Comparison of ENCODE assay signal across 21 mouse cellular contexts in the genomic region with DNA sequence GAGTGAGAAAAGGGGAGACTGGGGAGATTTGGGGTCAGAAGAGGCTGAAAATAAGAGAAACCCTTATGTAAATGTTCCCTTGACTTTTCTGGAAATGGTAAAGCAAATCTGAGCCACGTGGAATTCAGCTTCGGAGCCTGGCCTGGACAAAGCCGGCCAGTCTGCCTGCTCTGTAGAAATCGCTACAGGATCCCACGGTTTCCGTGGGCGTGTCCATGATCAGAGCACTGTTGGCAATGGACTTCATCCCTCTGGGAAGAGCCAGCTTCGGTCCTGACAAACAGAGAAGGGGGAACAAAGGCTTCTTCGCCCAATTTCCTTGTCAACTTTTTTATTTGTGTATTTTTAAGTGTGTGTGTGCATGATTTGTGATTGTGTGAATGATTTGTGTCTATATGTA.
DNase-seq lines count a peak whose midpoint lies in the region; ATAC-seq and TF ChIP-seq lines count a peak whose summit lies in the region.
"Had no signal": no experiment of that assay in that cellular context is flagged by ENCODE, and none has a peak within 500 bp of the region (broad histone marks: within the 10 kb centered on the region; RNA-seq: fewer than 3 reads in every experiment).

No protein-coding gene starts in this region.

- no peaks in the 10 kb centered on the region for H3K36me3 ChIP-seq in lung, embryonic 14.5 days (ENCODE audit: insufficient read depth)
- H3K36me3 ChIP-seq: embryonic facial prominence, embryonic 15.5 days; forebrain, embryonic 10.5 days; G1E; intestine, embryonic 15.5 days; limb, embryonic 10.5 days; stomach, embryonic 15.5 days had no signal

- no peaks in the 10 kb centered on the region for H3K9me3 ChIP-seq in lung, embryonic 14.5 days (ENCODE audit: low read depth, low read length)
- H3K9me3 ChIP-seq: embryonic facial prominence, embryonic 15.5 days; forebrain, embryonic 10.5 days; G1E; intestine, embryonic 15.5 days; limb, embryonic 10.5 days; megakaryocyte, embryonic 14.5 days; stomach, embryonic 15.5 days had no signal

- H3K4me3 ChIP-seq in lung, embryonic 14.5 days (ENCODE audit: low read depth, low read length) = no peak overlapping the region
- H3K4me3 ChIP-seq: embryonic facial prominence, embryonic 15.5 days; forebrain, embryonic 10.5 days; heart, adult 2 months; intestine, embryonic 15.5 days; limb, embryonic 10.5 days; megakaryocyte, embryonic 14.5 days; stomach, embryonic 15.5 days had no signal

- no peak for TF ChIP-seq CTCF in lung, embryonic 14.5 days (IDR thresholded peaks at IDR 0.05; ENCODE audit: low read depth)

- no peak for ATAC-seq in lung, embryonic 14.5 days (ENCODE audit: insufficient read depth)
- ATAC-seq: forebrain, postnatal 0 days; intestine, embryonic 15.5 days had no signal

- DNase-seq in cerebellum, postnatal 10 days = peak; percentile 54 to 63
- no peak for DNase-seq in cerebellum, adult 11-12 months
- peak; percentile 21 for DNase-seq in heart, postnatal 4 days
- DNase-seq in heart, adult 8-10 months (ENCODE audit: low spot score) = no peak
- peak; percentile 70 for DNase-seq in lung, embryonic 14.5 days
- DNase-seq in lung, postnatal 25 days (ENCODE audit: low spot score) = no peak
- peak; percentile 34 for DNase-seq in lung, postnatal 36 days
- no peak for DNase-seq in natural killer cell, adult 2 months (ENCODE audit: low spot score in 2 of 2)
- DNase-seq: forebrain, postnatal 0 days; gastrocnemius, postnatal 10 days; midbrain, embryonic 14.5 days; spleen, adult 18-20 months had no signal

- H3K27ac ChIP-seq in lung, embryonic 14.5 days (ENCODE audit: low read depth) = no peak overlapping the region
- H3K27ac ChIP-seq: embryonic facial prominence, embryonic 15.5 days; forebrain, embryonic 10.5 days; heart, adult 2 months; hindbrain, embryonic 14.5 days; intestine, embryonic 15.5 days; limb, embryonic 10.5 days; stomach, embryonic 15.5 days had no signal

- 0 out of 2 replicates have a peak, but pooled peaks cover 3% of the 10 kb centered on the region for H3K4me1 ChIP-seq in lung, embryonic 14.5 days (ENCODE audit: insufficient read depth)
- H3K4me1 ChIP-seq: embryonic facial prominence, embryonic 15.5 days; forebrain, embryonic 10.5 days; limb, embryonic 10.5 days; stomach, embryonic 15.5 days had no signal

- H3K4me2 ChIP-seq in lung, embryonic 14.5 days = no peak overlapping the region; the same call in 1 of the 2 replicates
- H3K4me2 ChIP-seq: embryonic facial prominence, embryonic 15.5 days; hindbrain, embryonic 14.5 days; intestine, embryonic 15.5 days; stomach, embryonic 15.5 days had no signal

- H3K9ac ChIP-seq in lung, embryonic 14.5 days = no peak overlapping the region
- H3K9ac ChIP-seq: embryonic facial prominence, embryonic 15.5 days; forebrain, postnatal 0 days; hindbrain, embryonic 14.5 days; intestine, embryonic 15.5 days; stomach, embryonic 15.5 days had no signal

- 45% methylated on average over 9 of the region's 9 CpGs for WGBS in lung, embryonic 14.5 days

- no peaks in the 10 kb centered on the region for H3K27me3 ChIP-seq in lung, embryonic 14.5 days (ENCODE audit: insufficient read depth, low read length)
- H3K27me3 ChIP-seq: embryonic facial prominence, embryonic 15.5 days; intestine, embryonic 15.5 days; megakaryocyte, embryonic 14.5 days; stomach, embryonic 15.5 days had no signal

Comparison
In these comparisons a context has a peak if more than half of its experiments do, and no peak if none do; other contexts are left out.
1. DNase-seq: peak in cerebellum, postnatal 10 days (2 of 2), heart, postnatal 4 days (single experiment), lung, embryonic 14.5 days (single experiment) and lung, postnatal 36 days (single experiment); none in cerebellum, adult 11-12 months (single experiment), heart, adult 8-10 months (single experiment), lung, postnatal 25 days (single experiment) and natural killer cell, adult 2 months (0 of 2).